Mouse (Mus musculus): ENCODE measurements at regions not wholly inside any gene's neighbourhood (a gene's known extent, or its start where the extent isn't known, plus 50 kb on each side); places are given as distances from the start of the nearest gene placed in this dataset.

DNA sequence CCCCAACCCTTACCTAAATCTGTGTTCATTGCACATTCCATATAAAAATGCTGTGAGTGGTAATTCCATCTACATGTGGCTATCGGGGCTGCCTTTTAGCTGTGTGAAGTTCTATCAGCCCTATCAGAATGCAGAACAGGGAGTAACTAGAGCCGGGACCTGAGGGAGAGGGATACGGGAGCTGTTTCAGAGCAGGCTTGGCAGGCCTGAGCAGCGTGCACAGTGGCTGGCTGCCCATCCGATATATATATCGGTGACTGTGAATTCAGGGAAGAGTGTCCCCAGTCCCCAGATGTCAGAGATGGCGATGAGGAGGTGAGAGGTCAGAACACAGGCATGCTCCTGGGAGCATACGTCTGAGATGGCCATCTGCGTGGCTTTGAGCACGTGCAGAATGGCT is 79.0 kb downstream of the Arl4c start:
- Histone ChIP-seq H3K27ac (ENCODE audit: control insufficient read depth, insufficient read depth, low read depth, low read length, poor library complexity) (no peak overlapping the region), H3K4me1 (ENCODE audit: control insufficient read depth, insufficient read depth, low read length) (no peaks in the 10 kb centered on the region; the same call in 1 of the 2 replicates), H3K4me3 (replicated peaks; ENCODE audit: control insufficient read depth, low read depth, low read length) (no peak overlapping the region)
- no peak for TF ChIP-seq CTCF (IDR thresholded peaks at IDR 0.05; ENCODE audit: control insufficient read depth, insufficient read depth, low read length)
- no peak for TF ChIP-seq POLR2A (IDR thresholded peaks at IDR 0.05; ENCODE audit: borderline replicate concordance, control insufficient read depth, low read depth, low read length)
- WGBS, result 90% methylated on average over 10 of the region's 10 CpGs

DNA sequence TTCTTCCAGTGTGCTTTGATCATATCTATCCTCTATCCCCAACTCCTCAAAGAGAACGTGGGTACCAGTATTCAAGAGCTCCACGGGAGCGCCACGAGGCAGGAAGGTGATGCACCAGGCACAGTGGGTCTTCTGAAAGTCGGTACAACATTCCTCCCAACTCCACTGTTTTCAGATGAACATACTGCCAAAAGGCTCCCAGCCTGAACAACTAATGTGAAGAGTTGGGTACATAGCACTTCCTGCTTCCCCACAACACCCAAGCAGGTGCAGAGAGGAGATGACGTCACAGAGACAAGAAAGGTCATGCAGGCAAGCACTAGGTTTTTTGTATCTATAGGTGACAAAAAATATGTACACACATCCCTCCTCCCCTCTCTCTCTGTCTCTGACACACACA is 79.7 kb downstream of the Arl4c start:
- TF ChIP-seq POLR2A (IDR thresholded peaks at IDR 0.05; ENCODE audit: borderline replicate concordance, control insufficient read depth, low read depth, low read length), result no peak
- TF ChIP-seq CTCF (IDR thresholded peaks at IDR 0.05; ENCODE audit: control insufficient read depth, insufficient read depth, low read length), result no peak
- Histone ChIP-seq H3K4me3 (replicated peaks; ENCODE audit: control insufficient read depth, low read depth, low read length) (no peak overlapping the region), H3K4me1 (ENCODE audit: control insufficient read depth, insufficient read depth, low read length) (no peaks in the 10 kb centered on the region; the same call in 1 of the 2 replicates), H3K27ac (ENCODE audit: control insufficient read depth, insufficient read depth, low read depth, low read length, poor library complexity) (no peak overlapping the region; the same call in 1 of the 2 replicates)
- 66% methylated on average over 6 of the region's 6 CpGs for WGBS

- WGBS, result 33% methylated on average over 2 of the region's 2 CpGs
- no peak overlapping the region for H3K27ac ChIP-seq (ENCODE audit: control insufficient read depth, insufficient read depth, low read depth, low read length, poor library complexity)
- no peak for TF ChIP-seq POLR2A (IDR thresholded peaks at IDR 0.05; ENCODE audit: borderline replicate concordance, control insufficient read depth, low read depth, low read length)
- H3K4me1 ChIP-seq (ENCODE audit: control insufficient read depth, insufficient read depth, low read length), result no peaks in the 10 kb centered on the region; the same call in 1 of the 2 replicates
- H3K4me3 ChIP-seq (replicated peaks; ENCODE audit: control insufficient read depth, low read depth, low read length), result no peak overlapping the region
These were observed 80.8 kb downstream of the Arl4c start for GRCm38 (mm10) chr1:88621214-88621613.

DNA sequence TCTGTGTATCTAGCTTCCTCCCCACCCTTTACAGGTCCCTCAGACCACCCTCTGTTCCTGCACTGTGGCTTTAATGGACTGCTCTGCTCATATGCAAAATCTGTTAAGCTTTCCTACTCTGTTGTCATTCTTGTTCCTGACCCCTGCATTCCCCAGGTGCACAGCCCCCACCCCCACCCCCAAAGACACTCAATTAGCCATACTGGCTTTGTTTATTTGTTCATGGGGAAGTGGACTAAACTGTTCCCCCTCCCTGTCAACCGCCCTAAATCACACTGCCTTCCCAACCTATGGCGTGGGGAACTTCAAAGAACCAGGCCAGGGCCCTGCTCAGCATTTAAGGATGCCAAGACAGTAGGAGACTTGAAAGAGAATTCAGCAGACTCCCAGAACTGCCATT is 89.0 kb downstream of the Arl4c start:
- no peaks in the 10 kb centered on the region for H3K4me1 ChIP-seq (ENCODE audit: control insufficient read depth, insufficient read depth, low read length)
- TF ChIP-seq CTCF (IDR thresholded peaks at IDR 0.05; ENCODE audit: control insufficient read depth, insufficient read depth, low read length) (no peak), POLR2A (IDR thresholded peaks at IDR 0.05; ENCODE audit: borderline replicate concordance, control insufficient read depth, low read depth, low read length) (no peak)
- no peak overlapping the region for H3K27ac ChIP-seq (ENCODE audit: control insufficient read depth, insufficient read depth, low read depth, low read length, poor library complexity)
- no peak overlapping the region for H3K4me3 ChIP-seq (replicated peaks; ENCODE audit: control insufficient read depth, low read depth, low read length)
- 55% methylated on average over 2 of the region's 2 CpGs for WGBS

GRCm38 (mm10) chr1:88611241-88611640 is 90.8 kb downstream of the Arl4c start:
- TF ChIP-seq CTCF (IDR thresholded peaks at IDR 0.05; ENCODE audit: control insufficient read depth, insufficient read depth, low read length), result no peak
- TF ChIP-seq POLR2A (IDR thresholded peaks at IDR 0.05; ENCODE audit: borderline replicate concordance, control insufficient read depth, low read depth, low read length), result no peak
- H3K4me1 ChIP-seq (ENCODE audit: control insufficient read depth, insufficient read depth, low read length), result no peaks in the 10 kb centered on the region
- H3K27ac ChIP-seq (ENCODE audit: control insufficient read depth, insufficient read depth, low read depth, low read length, poor library complexity), result no peak overlapping the region
- WGBS, result 76% methylated on average over 5 of the region's 5 CpGs
- H3K4me3 ChIP-seq (replicated peaks; ENCODE audit: control insufficient read depth, low read depth, low read length), result no peak overlapping the region

DNA sequence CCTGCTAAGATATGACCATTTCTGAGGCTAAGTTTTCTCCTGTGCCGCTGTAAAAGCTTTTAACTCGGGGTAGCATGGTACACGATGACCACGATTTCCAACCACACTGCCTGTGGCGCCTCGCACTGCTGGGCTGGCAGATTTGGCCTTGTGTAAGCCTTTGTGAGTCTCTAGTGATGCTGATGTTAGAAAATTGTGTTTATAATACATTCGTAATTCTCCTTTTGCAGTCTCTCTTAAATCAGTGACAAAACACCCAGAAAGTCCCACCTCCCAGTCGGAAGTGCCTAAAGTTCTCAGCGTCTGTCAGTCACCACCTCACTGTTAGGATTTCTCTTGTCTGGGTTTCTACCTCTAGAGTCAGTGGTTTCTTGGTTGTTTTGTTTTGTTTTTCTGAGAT is 91.2 kb downstream of the Arl4c start:
- TF ChIP-seq CTCF (IDR thresholded peaks at IDR 0.05; ENCODE audit: control insufficient read depth, insufficient read depth, low read length), result no peak
- TF ChIP-seq POLR2A (IDR thresholded peaks at IDR 0.05; ENCODE audit: borderline replicate concordance, control insufficient read depth, low read depth, low read length), result no peak
- H3K27ac ChIP-seq (ENCODE audit: control insufficient read depth, insufficient read depth, low read depth, low read length, poor library complexity), result no peak overlapping the region
- no peak overlapping the region for H3K4me3 ChIP-seq (replicated peaks; ENCODE audit: control insufficient read depth, low read depth, low read length)
- no peaks in the 10 kb centered on the region for H3K4me1 ChIP-seq (ENCODE audit: control insufficient read depth, insufficient read depth, low read length)
- WGBS, result 56% methylated on average over 9 of the region's 9 CpGs

DNA sequence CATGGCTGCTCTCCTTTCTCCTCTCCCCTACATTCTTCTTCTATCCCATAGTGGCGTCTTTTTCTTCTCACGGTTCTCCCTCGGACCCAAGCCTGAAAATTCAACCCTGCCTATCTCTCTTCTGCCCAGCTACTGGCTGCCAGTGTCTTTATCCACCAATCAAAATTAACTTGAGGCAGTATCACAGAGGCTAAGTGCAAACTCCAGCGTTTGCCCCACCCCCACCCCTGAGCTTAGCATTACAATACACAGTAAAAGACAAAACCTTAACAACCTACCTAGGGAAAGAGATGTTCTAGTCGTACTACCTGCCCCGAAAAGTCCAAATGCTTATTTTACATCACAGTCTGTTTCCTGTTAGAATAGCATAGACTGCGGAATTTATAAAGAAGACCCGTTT is 93.2 kb downstream of the Arl4c start:
- WGBS, result 77% methylated on average over 8 of the region's 8 CpGs
- no peaks in the 10 kb centered on the region for H3K4me1 ChIP-seq (ENCODE audit: control insufficient read depth, insufficient read depth, low read length)
- no peak for TF ChIP-seq POLR2A (IDR thresholded peaks at IDR 0.05; ENCODE audit: borderline replicate concordance, control insufficient read depth, low read depth, low read length)
- TF ChIP-seq CTCF (IDR thresholded peaks at IDR 0.05; ENCODE audit: control insufficient read depth, insufficient read depth, low read length), result no peak
- no peak overlapping the region for H3K4me3 ChIP-seq (replicated peaks; ENCODE audit: control insufficient read depth, low read depth, low read length)
- no peak overlapping the region for H3K27ac ChIP-seq (ENCODE audit: control insufficient read depth, insufficient read depth, low read depth, low read length, poor library complexity)

DNA sequence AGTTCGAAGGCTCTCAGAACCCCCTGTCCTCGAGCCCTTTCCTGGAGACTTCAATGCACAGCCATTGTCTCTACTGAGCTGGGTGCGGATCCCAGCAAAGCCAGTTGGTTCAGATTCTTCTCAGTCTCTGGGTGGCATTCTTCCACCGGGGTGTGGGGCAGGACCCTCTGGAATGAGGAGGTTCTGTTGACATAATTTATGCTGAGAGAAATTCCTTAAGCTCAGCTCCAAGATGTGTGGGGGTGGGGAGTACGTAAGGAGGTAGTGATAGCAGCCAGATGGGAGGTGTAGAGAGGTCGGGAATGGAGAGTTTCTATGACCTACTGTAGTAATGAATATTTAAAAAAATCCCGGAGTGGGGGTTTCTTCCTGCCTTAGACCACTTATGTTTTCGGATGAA is 93.8 kb downstream of the Arl4c start:
- no peak overlapping the region for H3K27ac ChIP-seq (ENCODE audit: control insufficient read depth, insufficient read depth, low read depth, low read length, poor library complexity)
- 64% methylated on average over 8 of the region's 8 CpGs for WGBS
- no peak overlapping the region for H3K4me3 ChIP-seq (replicated peaks; ENCODE audit: control insufficient read depth, low read depth, low read length)
- H3K4me1 ChIP-seq (ENCODE audit: control insufficient read depth, insufficient read depth, low read length), result no peaks in the 10 kb centered on the region
- TF ChIP-seq POLR2A (IDR thresholded peaks at IDR 0.05; ENCODE audit: borderline replicate concordance, control insufficient read depth, low read depth, low read length) (no peak), CTCF (IDR thresholded peaks at IDR 0.05; ENCODE audit: control insufficient read depth, insufficient read depth, low read length) (no peak)

DNA sequence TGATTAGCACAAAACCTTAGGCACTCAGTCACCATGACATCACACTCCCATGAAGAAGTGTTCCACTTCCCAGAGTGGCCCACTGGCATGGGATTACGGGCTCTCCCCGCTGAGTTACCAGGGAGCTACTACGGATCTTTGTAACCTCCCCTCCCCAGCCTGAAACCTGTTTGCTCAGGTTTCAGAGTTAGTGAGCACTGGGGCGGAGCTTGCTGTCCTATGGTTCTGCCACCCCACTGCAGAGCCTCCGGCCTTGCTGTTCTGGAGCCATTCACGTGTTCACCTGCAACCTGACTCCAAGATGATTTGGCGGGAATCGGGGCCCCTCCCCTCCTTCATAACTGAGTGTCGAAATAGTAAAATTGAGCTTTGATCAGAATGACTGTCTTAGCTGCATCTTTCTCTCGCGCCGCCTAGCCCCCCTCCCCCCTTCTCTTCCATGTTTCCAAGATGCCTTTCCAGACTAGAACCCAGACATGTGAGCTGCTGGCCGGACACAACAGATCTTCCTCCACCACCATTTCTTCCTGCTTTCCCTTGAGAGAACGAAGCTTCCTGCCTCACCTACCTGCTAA is 95.8 kb upstream of the Glrp1 start:
- WGBS, result 78% methylated on average over 14 of the region's 14 CpGs
- Histone ChIP-seq H3K27ac (ENCODE audit: control insufficient read depth, insufficient read depth, low read depth, low read length, poor library complexity) (no peak overlapping the region), H3K4me3 (replicated peaks; ENCODE audit: control insufficient read depth, low read depth, low read length) (no peak overlapping the region), H3K4me1 (ENCODE audit: control insufficient read depth, insufficient read depth, low read length) (no peaks in the 10 kb centered on the region)
- TF ChIP-seq CTCF (IDR thresholded peaks at IDR 0.05; ENCODE audit: control insufficient read depth, insufficient read depth, low read length) (no peak), POLR2A (IDR thresholded peaks at IDR 0.05; ENCODE audit: borderline replicate concordance, control insufficient read depth, low read depth, low read length) (no peak)
